Mouse (Mus musculus) lung, postnatal 0 days (tissue): ENCODE results near the gene Oprl1.
A peak's percentile ranks its signal among the peaks of the same experiment; 100 is the strongest.

ENCODE experiments used
- CTCF ChIP-seq: IDR thresholded peaks from 2 replicates; pipeline ENCODE4 v1.5.1; 2016; ENCODE audit warnings: antibody characterized with exemption, mild to moderate bottlenecking
- EP300 ChIP-seq: IDR thresholded peaks from 2 replicates; pipeline ENCODE4 v1.6.1; 2016; ENCODE audit warnings: antibody characterized with exemption, mild to moderate bottlenecking, control low read depth

- TF ChIP-seq EP300 (no peak), CTCF (peak; percentile 28)
Measured at GRCm38 (mm10) chr2:181693339-181694280, 21.2 kb upstream of the Oprl1 start, which contains the start of gene Rgs19.
